Mouse (Mus musculus) E14TG2a.4 (cell line): ENCODE measurements around the gene Knstrn.

Experiments
- H3K27me3 ChIP-seq: 2 replicates; pipeline ENCODE4 v1.6.1; 2014; ENCODE audit warnings: low read length, control low read depth; ENCODE audit not compliant: insufficient read depth
- H3K36me3 ChIP-seq: 2 replicates; pipeline ENCODE4 v1.6.1; 2014; ENCODE audit warnings: low read length, control low read depth; ENCODE audit not compliant: insufficient read depth
- H3K4me1 ChIP-seq: replicated peaks from 2 replicates; pipeline ENCODE4 v1.6.1; 2014; ENCODE audit warnings: low read depth, low read length, control low read depth
- H3K4me3 ChIP-seq: replicated peaks from 2 replicates; pipeline ENCODE4 v1.5.1; 2014; ENCODE audit warnings: mild to moderate bottlenecking, low read length
- H3K9me3 ChIP-seq: 2 replicates; pipeline ENCODE4 v1.6.1; 2014; ENCODE audit warnings: low read length, control low read depth
- CTCF ChIP-seq: conservative IDR thresholded peaks from 2 replicates; pipeline ENCODE4 v1.5.1; 2014; ENCODE audit warnings: low read length
- NANOG ChIP-seq: IDR thresholded peaks from 2 replicates; pipeline ENCODE4 v1.6.1; 2014; ENCODE audit warnings: borderline replicate concordance, low read length, mixed read lengths
- POU5F1 ChIP-seq: IDR thresholded peaks from 2 replicates; pipeline ENCODE4 v1.6.1; 2014; ENCODE audit warnings: low read length, borderline replicate concordance

Gene Knstrn

GRCm38 (mm10) chr2:118813981-118814836 lies at the start of gene Knstrn:
Knstrn (plus strand) TSS chr2:118814003.
- TF ChIP-seq POU5F1: no peak
- TF ChIP-seq NANOG: no peak
- TF ChIP-seq CTCF: no peak

DNA sequence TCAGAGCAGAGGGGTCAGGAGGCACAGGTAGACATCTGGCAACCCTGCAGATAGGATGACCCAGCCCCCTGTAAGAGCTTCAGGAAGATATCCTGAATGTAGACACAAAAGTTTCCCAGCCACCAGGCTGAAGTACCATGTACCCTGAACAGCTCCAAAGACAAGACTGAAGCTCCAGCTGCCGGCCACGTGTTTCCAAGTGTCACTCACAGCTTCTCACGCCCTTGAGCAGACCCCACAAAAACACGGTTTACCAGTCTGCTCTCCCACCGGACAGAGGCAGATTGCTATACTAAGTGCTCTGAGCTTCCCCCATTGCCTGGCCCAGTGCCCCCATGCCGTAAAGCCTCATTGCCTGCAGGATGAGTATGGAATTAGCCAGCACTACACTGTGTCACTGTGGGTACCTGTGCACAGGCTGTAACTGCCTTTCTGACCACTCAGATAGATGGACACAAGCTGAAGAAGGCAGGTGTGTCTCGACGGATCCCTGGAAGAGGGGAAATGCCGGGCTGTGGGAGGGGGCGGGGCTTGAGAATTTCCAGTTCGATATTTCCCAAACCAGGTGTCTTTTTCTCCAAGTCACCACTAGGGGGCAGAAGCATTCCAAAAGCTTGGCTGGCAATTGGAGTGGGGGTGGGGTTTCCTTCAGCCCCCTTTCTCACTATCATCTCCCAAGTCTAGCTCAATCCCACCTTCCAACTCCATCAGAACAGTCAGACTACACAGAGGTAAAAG lies 49.5 kb upstream of the Knstrn start:
- Histone ChIP-seq H3K9me3 (no peaks in the 10 kb centered on the region), H3K4me1 (peaks cover 51% of the 10 kb centered on the region), H3K27me3 (peaks cover 66% of the 10 kb centered on the region), H3K36me3 (no peaks in the 10 kb centered on the region), H3K4me3 (no peak overlapping the region)
- peak; percentile 52 for TF ChIP-seq CTCF
- TF ChIP-seq NANOG: no peak

More at GRCm38 (mm10) chr2:118813981-118814836, at the start of gene Knstrn:
- peaks cover 16% of the 10 kb centered on the region for H3K4me1 ChIP-seq
- H3K4me3 ChIP-seq: peak within 1 kb of the TSS; percentile 93
- H3K36me3 ChIP-seq: peaks cover 30% of the 10 kb centered on the region
- 0 out of 2 replicates have a peak, but pooled peaks cover 1% of the 10 kb centered on the region for H3K9me3 ChIP-seq
- peaks cover 12% of the 10 kb centered on the region for H3K27me3 ChIP-seq

GRCm38 (mm10) chr2:118764875-118765274 lies 48.9 kb upstream of the Knstrn start:
- Histone ChIP-seq H3K27me3 (peaks cover 60% of the 10 kb centered on the region), H3K36me3 (no peaks in the 10 kb centered on the region), H3K4me3 (no peak overlapping the region), H3K4me1 (peaks cover 46% of the 10 kb centered on the region), H3K9me3 (no peaks in the 10 kb centered on the region)
- TF ChIP-seq POU5F1 (no peak), NANOG (no peak), CTCF (no peak)

DNA sequence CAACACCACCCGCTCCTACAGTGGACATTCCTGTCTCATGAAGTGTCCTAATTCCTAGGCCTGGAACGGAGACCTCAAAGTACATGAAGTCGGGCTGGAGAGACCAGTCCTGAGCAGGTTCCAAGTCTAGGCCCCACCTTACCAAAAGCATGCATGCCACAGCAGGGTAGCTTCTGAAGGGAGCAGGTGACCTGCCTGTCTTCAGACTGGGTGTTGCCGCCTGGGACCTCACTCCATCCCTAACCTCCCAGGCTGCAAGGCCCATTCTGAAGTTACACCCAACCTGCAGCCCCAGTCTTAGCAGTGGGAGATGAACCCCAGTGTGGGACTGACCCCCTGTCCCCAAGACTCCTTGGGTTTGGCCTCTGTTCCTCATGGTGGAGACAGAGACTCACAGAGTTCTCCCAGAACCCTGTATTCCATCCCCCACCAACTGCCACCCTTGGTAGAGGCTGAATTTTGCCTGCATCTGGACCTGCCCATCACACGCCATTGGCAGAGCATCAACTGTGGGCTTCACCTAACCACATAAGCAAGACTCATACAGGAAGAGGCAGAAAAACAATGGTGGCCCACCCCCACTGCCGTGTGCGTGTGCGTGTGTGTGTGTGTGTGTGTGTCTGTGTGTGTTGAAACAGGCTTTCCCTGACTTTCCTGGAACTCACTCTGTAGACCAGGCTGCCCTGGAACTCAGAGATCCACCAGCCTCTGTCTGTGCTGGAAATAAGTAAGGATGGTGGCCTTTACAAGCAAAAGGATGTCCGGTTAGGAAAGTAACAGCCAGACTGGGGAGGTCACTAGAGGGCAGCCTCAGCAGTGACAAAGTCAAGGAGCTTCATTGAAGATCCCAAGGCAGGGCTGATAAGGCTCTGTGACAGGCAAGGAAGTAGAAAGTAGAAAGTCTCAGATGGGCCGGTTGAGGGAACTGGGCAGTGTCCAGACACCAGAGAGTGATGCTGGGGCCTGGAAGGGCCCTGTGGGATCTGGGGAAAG lies 47.5 kb upstream of the Knstrn start:
- Histone ChIP-seq H3K4me3 (no peak overlapping the region), H3K36me3 (no peaks in the 10 kb centered on the region), H3K27me3 (peaks cover 47% of the 10 kb centered on the region), H3K4me1 (peaks cover 41% of the 10 kb centered on the region), H3K9me3 (no peaks in the 10 kb centered on the region)
- TF ChIP-seq CTCF: no peak
- TF ChIP-seq POU5F1: no peak
- no peak for TF ChIP-seq NANOG

- Histone ChIP-seq H3K4me3 (no peak within 1 kb of the TSS), H3K36me3 (no peaks in the 10 kb centered on the region), H3K27me3 (peaks cover 39% of the 10 kb centered on the region), H3K9me3 (no peaks in the 10 kb centered on the region), H3K4me1 (peaks cover 7% of the 10 kb centered on the region; the same call in 1 of the 2 replicates)
- TF ChIP-seq POU5F1 (no peak), CTCF (no peak)
Observed at GRCm38 (mm10) chr2:118772158-118772874, 41.5 kb upstream of the Knstrn start, which contains the start of gene Phgr1. Phgr1 (plus strand) TSS chr2:118772769.

DNA sequence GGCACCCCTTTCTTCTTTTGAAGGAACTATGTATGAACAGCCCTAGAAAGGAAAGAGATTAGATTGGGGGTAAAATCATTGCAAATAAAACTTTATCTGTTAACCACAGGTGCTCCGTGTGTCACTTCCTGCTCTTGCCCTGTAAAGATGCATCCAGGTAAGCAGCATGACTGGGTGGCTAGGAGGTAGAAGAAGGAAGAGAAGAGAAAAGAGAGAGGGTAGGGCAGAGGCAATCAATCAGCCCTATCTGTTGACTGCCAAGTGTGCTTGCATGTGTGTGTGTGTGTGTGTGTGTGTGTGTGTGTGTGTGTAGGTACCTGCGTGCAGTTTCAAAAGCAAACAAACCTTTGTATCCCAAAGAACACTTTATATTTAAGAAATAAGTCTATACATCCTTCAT lies 39.3 kb upstream of the Knstrn start:
- H3K4me3 ChIP-seq: no peak overlapping the region
- H3K36me3 ChIP-seq: no peaks in the 10 kb centered on the region
- H3K9me3 ChIP-seq: no peaks in the 10 kb centered on the region
- H3K27me3 ChIP-seq: peaks cover 45% of the 10 kb centered on the region
- H3K4me1 ChIP-seq: peaks cover 12% of the 10 kb centered on the region
- no peak for TF ChIP-seq POU5F1
- no peak for TF ChIP-seq NANOG
- TF ChIP-seq CTCF: no peak

DNA sequence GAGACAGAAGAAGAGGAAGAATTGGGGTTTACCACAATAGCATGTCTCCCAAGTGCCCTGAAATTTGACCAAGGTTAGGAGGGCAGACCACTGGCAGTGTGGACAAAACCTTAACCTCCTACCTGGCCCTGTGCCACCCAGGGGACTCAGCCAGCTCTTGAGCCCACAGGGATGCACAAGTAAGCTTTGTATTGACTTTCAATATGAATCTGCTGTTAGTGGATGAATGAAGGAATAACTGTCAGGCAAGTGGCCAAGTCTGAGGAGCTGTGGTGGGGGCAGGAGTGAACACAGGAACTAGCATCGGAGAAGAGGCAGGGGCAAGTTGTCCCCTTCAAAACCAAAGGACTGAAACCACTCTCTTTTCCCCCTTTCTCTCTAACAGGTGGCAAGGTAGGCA lies 38.4 kb upstream of the Knstrn start:
- no peaks in the 10 kb centered on the region for H3K9me3 ChIP-seq
- H3K4me3 ChIP-seq: no peak overlapping the region
- no peak for TF ChIP-seq POU5F1
- TF ChIP-seq CTCF: no peak
- no peak for TF ChIP-seq NANOG
- peaks cover 20% of the 10 kb centered on the region for H3K4me1 ChIP-seq
- H3K36me3 ChIP-seq: no peaks in the 10 kb centered on the region
- H3K27me3 ChIP-seq: peaks cover 53% of the 10 kb centered on the region

GRCm38 (mm10) chr2:118775846-118776245 lies 38.0 kb upstream of the Knstrn start:
- H3K4me3 ChIP-seq: no peak overlapping the region
- peaks cover 21% of the 10 kb centered on the region for H3K4me1 ChIP-seq
- no peaks in the 10 kb centered on the region for H3K36me3 ChIP-seq
- H3K27me3 ChIP-seq: peaks cover 57% of the 10 kb centered on the region
- no peaks in the 10 kb centered on the region for H3K9me3 ChIP-seq
- no peak for TF ChIP-seq CTCF
- TF ChIP-seq POU5F1: no peak
- TF ChIP-seq NANOG: no peak
